Mouse (Mus musculus) liver, embryonic 16.5 days (tissue): ENCODE measurements around the gene Epb41l4b. TPM values are rescaled to one million over a fixed set of nuclear protein-coding genes. Genes with fewer than 3 reads are reported as not detected.
A peak's percentile ranks its signal among the peaks of the same experiment; 100 is the strongest.

Experiments used
- ATAC-seq: fragments of 200-750 bp; cut with Nextera tagmentation; 2 replicates; pipeline ENCODE4 v1.8.0; 2017; ENCODE audit warnings: low read depth, mild to moderate bottlenecking, moderate number of reproducible peaks, moderate library complexity
- H3K27ac ChIP-seq: fragments of 300-500 bp; sonication (generic); 2 replicates; pipeline ENCODE4 v1.5.1; 2014; ENCODE audit warnings: mild to moderate bottlenecking, low read length
- H3K27me3 ChIP-seq: fragments of 300-500 bp; sonication (generic); 2 replicates; pipeline ENCODE4 v1.6.1; 2014; ENCODE audit warnings: low read depth, low read length, mixed read lengths; ENCODE audit not compliant: control insufficient read depth, insufficient read depth
- H3K36me3 ChIP-seq: fragments of 300-500 bp; sonication (generic); 2 replicates; pipeline ENCODE4 v1.6.1; 2014; ENCODE audit warnings: mild to moderate bottlenecking; ENCODE audit not compliant: control insufficient read depth, insufficient read depth
- H3K4me1 ChIP-seq: fragments of 300-500 bp; sonication (generic); 2 replicates; pipeline ENCODE4 v1.6.1; 2014; ENCODE audit warnings: low read depth, low read length, mixed read lengths; ENCODE audit not compliant: control insufficient read depth
- H3K4me2 ChIP-seq: fragments of 300-500 bp; sonication (generic); 2 replicates; pipeline ENCODE4 v1.6.1; 2014; ENCODE audit warnings: low read depth, low read length, mixed read lengths
- H3K4me3 ChIP-seq: fragments of 300-500 bp; sonication (generic); 2 replicates; pipeline ENCODE4 v1.5.1; 2014; ENCODE audit warnings: low read depth, mild to moderate bottlenecking, low read length
- H3K9ac ChIP-seq: fragments of 300-500 bp; sonication (generic); 2 replicates; pipeline ENCODE4 v1.6.1; 2014; ENCODE audit warnings: low read depth, low read length
- H3K9me3 ChIP-seq: fragments of 300-500 bp; sonication (generic); replicated peaks from 2 replicates; pipeline ENCODE4 v1.6.1; 2016; ENCODE audit warnings: low read length; ENCODE audit not compliant: control insufficient read depth
- WGBS: fragments of 180-500 bp; shearing (Covaris S2); extraction: QIAGEN DNeasy Blood & Tissue Kit; methylation state at CpG from one replicate; pipeline ENCODE4 v1.1.7; 2014; ENCODE audit not compliant: insufficient replicate concordance; 5-methylcytosine and 5-hydroxymethylcytosine counted together
- polyA plus RNA-seq: library from polyadenylated mRNA; unstranded; fragments of >200 nt; fragmentation: Nextera tagmentation; extraction: Ambion mirVana; gene quantifications from 2 replicates; pipeline ENCODE4 v1.2.1, GENCODE M21; 2015

Epb41l4b gene
- polyA plus RNA-seq: 1.4 and 2.0 TPM in 2 replicates

- Histone ChIP-seq H3K4me1 (no peaks in the 10 kb centered on the region; the same call in 1 of the 2 replicates), H3K9me3 (no peaks in the 10 kb centered on the region), H3K9ac (peak within 1 kb of the TSS; percentile 43; the same call in 1 of the 2 replicates), H3K4me2 (peak within 1 kb of the TSS; percentile 79), H3K27ac (no peak within 1 kb of the TSS), H3K27me3 (peaks cover 58% of the 10 kb centered on the region), H3K36me3 (no peaks in the 10 kb centered on the region), H3K4me3 (peak within 1 kb of the TSS; percentile 64)
- ATAC-seq: peak; percentile 81
- WGBS: under 1% methylated on average over 88 of the region's 142 CpGs
Measured at GRCm38 (mm10) chr4:57143026-57143937, at the start of gene Epb41l4b. Gene Epb41l4b, minus strand, starts transcription at chr4:57143437.

GRCm38 (mm10) chr4:57191543-57192283 lies 48.5 kb upstream of the Epb41l4b start:
- 62% methylated on average over 9 of the region's 9 CpGs for WGBS
- Histone ChIP-seq H3K27me3 (no peaks in the 10 kb centered on the region), H3K4me2 (no peak overlapping the region), H3K36me3 (no peaks in the 10 kb centered on the region), H3K9me3 (no peaks in the 10 kb centered on the region), H3K27ac (no peak overlapping the region), H3K4me3 (no peak overlapping the region), H3K4me1 (no peaks in the 10 kb centered on the region), H3K9ac (no peak overlapping the region)
- ATAC-seq: no peak

- Histone ChIP-seq H3K4me3 (no peak overlapping the region), H3K9me3 (no peaks in the 10 kb centered on the region), H3K4me2 (no peak overlapping the region), H3K36me3 (no peaks in the 10 kb centered on the region), H3K27ac (no peak overlapping the region), H3K27me3 (no peaks in the 10 kb centered on the region), H3K9ac (no peak overlapping the region), H3K4me1 (no peaks in the 10 kb centered on the region; the same call in 1 of the 2 replicates)
- 55% methylated on average over 2 of the region's 2 CpGs for WGBS
- no peak for ATAC-seq
Measured at GRCm38 (mm10) chr4:57189881-57190280, 46.6 kb upstream of the Epb41l4b start.

GRCm38 (mm10) chr4:57186035-57186434 lies 42.8 kb upstream of the Epb41l4b start:
- ATAC-seq: no peak
- Histone ChIP-seq H3K4me2 (no peak overlapping the region), H3K4me1 (no peaks in the 10 kb centered on the region; the same call in 1 of the 2 replicates), H3K9me3 (no peaks in the 10 kb centered on the region), H3K27ac (no peak overlapping the region), H3K9ac (no peak overlapping the region), H3K36me3 (no peaks in the 10 kb centered on the region), H3K4me3 (no peak overlapping the region), H3K27me3 (no peaks in the 10 kb centered on the region)
- 23% methylated on average over 6 of the region's 6 CpGs for WGBS

- no peak overlapping the region for H3K27ac ChIP-seq
Measured at GRCm38 (mm10) chr4:57185462-57185861, 42.2 kb upstream of the Epb41l4b start.

GRCm38 (mm10) chr4:57183493-57183892 lies 40.3 kb upstream of the Epb41l4b start:
- Histone ChIP-seq H3K27me3 (no peaks in the 10 kb centered on the region), H3K36me3 (no peaks in the 10 kb centered on the region), H3K27ac (no peak overlapping the region), H3K9ac (no peak overlapping the region), H3K4me2 (no peak overlapping the region), H3K4me1 (no peaks in the 10 kb centered on the region; the same call in 1 of the 2 replicates), H3K4me3 (no peak overlapping the region), H3K9me3 (no peaks in the 10 kb centered on the region)
- 54% methylated on average over 4 of the region's 4 CpGs for WGBS
- no peak for ATAC-seq

More at GRCm38 (mm10) chr4:57185462-57185861, 42.2 kb upstream of the Epb41l4b start:
- Histone ChIP-seq H3K4me1 (no peaks in the 10 kb centered on the region; the same call in 1 of the 2 replicates), H3K9me3 (no peaks in the 10 kb centered on the region), H3K9ac (no peak overlapping the region), H3K36me3 (no peaks in the 10 kb centered on the region), H3K4me3 (no peak overlapping the region), H3K27me3 (no peaks in the 10 kb centered on the region), H3K4me2 (no peak overlapping the region)
- WGBS: 72% methylated on average over 8 of the region's 8 CpGs
- ATAC-seq: no peak

- Histone ChIP-seq H3K4me2 (no peak overlapping the region), H3K36me3 (no peaks in the 10 kb centered on the region), H3K27ac (no peak overlapping the region), H3K27me3 (no peaks in the 10 kb centered on the region), H3K4me1 (no peaks in the 10 kb centered on the region; the same call in 1 of the 2 replicates), H3K4me3 (no peak overlapping the region), H3K9ac (no peak overlapping the region), H3K9me3 (no peaks in the 10 kb centered on the region)
- 43% methylated on average over 1 of the region's 1 CpGs for WGBS
- no peak for ATAC-seq
Measured at GRCm38 (mm10) chr4:57181538-57181937, 38.3 kb upstream of the Epb41l4b start.

- no peak overlapping the region for H3K27ac ChIP-seq
- H3K4me1 ChIP-seq: no peaks in the 10 kb centered on the region
- 53% methylated on average over 4 of the region's 4 CpGs for WGBS
- no peak overlapping the region for H3K4me3 ChIP-seq
- no peaks in the 10 kb centered on the region for H3K27me3 ChIP-seq
- no peak overlapping the region for H3K4me2 ChIP-seq
- no peaks in the 10 kb centered on the region for H3K9me3 ChIP-seq
- no peak overlapping the region for H3K9ac ChIP-seq
- H3K36me3 ChIP-seq: no peaks in the 10 kb centered on the region
- ATAC-seq: no peak
Measured at GRCm38 (mm10) chr4:57178881-57179280, 35.6 kb upstream of the Epb41l4b start.
